In genomic region chr9:32747624-32748023, GRCm38 (mm10) we compare ENCODE assay signal across 13 mouse cellular contexts.
DNase-seq lines count a peak whose midpoint lies in the region; ATAC-seq and TF ChIP-seq lines count a peak whose summit lies in the region.
"Had no signal": no experiment of that assay in that cellular context is flagged by ENCODE, and none has a peak within 500 bp of the region (broad histone marks: within the 10 kb centered on the region; RNA-seq: fewer than 3 reads in every experiment).

No protein-coding gene starts in this region.

- no peak for TF ChIP-seq EP300 in liver, postnatal 0 days (IDR thresholded peaks at IDR 0.05; ENCODE audit: low read depth)

- TF ChIP-seq CTCF in liver, postnatal 0 days (IDR thresholded peaks at IDR 0.05; ENCODE audit: low read depth), result no peak
- no peak for TF ChIP-seq CTCF in intestine, postnatal 0 days (IDR thresholded peaks at IDR 0.05; ENCODE audit: low read depth)

- H3K9ac ChIP-seq in liver, postnatal 0 days (replicated peaks), result no peak overlapping the region
- H3K9ac ChIP-seq in liver, embryonic 12.5 days, result no peak overlapping the region
- no peak overlapping the region for H3K9ac ChIP-seq in intestine, postnatal 0 days (ENCODE audit: low read depth, low read length)

- peak overlapping the region; percentile 64 for H3K27ac ChIP-seq in liver, postnatal 0 days (ENCODE audit: low read depth)
- H3K27ac ChIP-seq in liver, embryonic 12.5 days, result no peak overlapping the region
- no peak overlapping the region for H3K27ac ChIP-seq in intestine, postnatal 0 days (ENCODE audit: low read depth, low read length)
- H3K27ac ChIP-seq: stomach, postnatal 0 days had no signal

- WGBS in liver, postnatal 0 days (ENCODE audit: insufficient replicate concordance), result 75% methylated on average over 8 of the region's 8 CpGs
- WGBS in liver, embryonic 12.5 days (ENCODE audit: insufficient replicate concordance), result 72% methylated on average over 8 of the region's 8 CpGs
- 82% methylated on average over 8 of the region's 8 CpGs for WGBS in intestine, postnatal 0 days

- H3K9me3 ChIP-seq in liver, postnatal 0 days (ENCODE audit: low read length), result no peaks in the 10 kb centered on the region
- no peaks in the 10 kb centered on the region for H3K9me3 ChIP-seq in liver, embryonic 12.5 days (replicated peaks)
- no peaks in the 10 kb centered on the region for H3K9me3 ChIP-seq in intestine, postnatal 0 days (ENCODE audit: control insufficient read depth)

- ATAC-seq in liver, postnatal 0 days, result no peak
- no peak for ATAC-seq in liver, embryonic 12.5 days
- ATAC-seq in intestine, postnatal 0 days, result no peak
- no peak for ATAC-seq in erythroid progenitor cell, adult 5-6 weeks (replicated peaks; ENCODE audit: low FRiP score, poor library complexity, severe bottlenecking)
- ATAC-seq: midbrain, embryonic 16.5 days had no signal

- H3K36me3 ChIP-seq in liver, postnatal 0 days (replicated peaks; ENCODE audit: insufficient read depth, low read length), result peaks cover 17% of the 10 kb centered on the region
- no peaks in the 10 kb centered on the region for H3K36me3 ChIP-seq in liver, embryonic 12.5 days
- H3K36me3 ChIP-seq in intestine, postnatal 0 days (ENCODE audit: control insufficient read depth, insufficient read depth), result no peaks in the 10 kb centered on the region; the same call in 1 of the 2 replicates

- H3K4me2 ChIP-seq in liver, postnatal 0 days (ENCODE audit: low read depth, low read length), result no peak overlapping the region
- no peak overlapping the region for H3K4me2 ChIP-seq in liver, embryonic 12.5 days
- H3K4me2 ChIP-seq in intestine, postnatal 0 days (replicated peaks; ENCODE audit: low read depth), result no peak overlapping the region

- H3K4me3 ChIP-seq in liver, postnatal 0 days (ENCODE audit: low read depth, low read length), result no peak overlapping the region
- H3K4me3 ChIP-seq in liver, embryonic 12.5 days, result no peak overlapping the region
- no peak overlapping the region for H3K4me3 ChIP-seq in intestine, postnatal 0 days (ENCODE audit: low read depth, low read length)

- no peaks in the 10 kb centered on the region for H3K27me3 ChIP-seq in liver, postnatal 0 days (ENCODE audit: insufficient read depth, low read length)
- no peaks in the 10 kb centered on the region; the same call in 1 of the 2 replicates for H3K27me3 ChIP-seq in liver, embryonic 12.5 days (replicated peaks)
- H3K27me3 ChIP-seq in intestine, postnatal 0 days (replicated peaks; ENCODE audit: control insufficient read depth, insufficient read depth, low read length), result no peaks in the 10 kb centered on the region

- H3K4me1 ChIP-seq in liver, postnatal 0 days (ENCODE audit: insufficient read depth), result peaks cover 3% of the 10 kb centered on the region; the same call in 1 of the 2 replicates
- no peaks in the 10 kb centered on the region for H3K4me1 ChIP-seq in liver, embryonic 12.5 days
- no peaks in the 10 kb centered on the region for H3K4me1 ChIP-seq in intestine, postnatal 0 days (replicated peaks; ENCODE audit: control insufficient read depth, insufficient read depth, low read length)

- DNase-seq in gastrocnemius, postnatal 25 days, result peak; percentile 37
- no peak for DNase-seq in gastrocnemius, adult 8-10 months (ENCODE audit: low spot score in 2 of 2)
- peak; percentile 33 for DNase-seq in liver, postnatal 0 days
- peak; percentile 57 for DNase-seq in lung, postnatal 36 days
- DNase-seq in thymus, postnatal 10 days (ENCODE audit: low spot score in 2 of 2), result peak; percentile 84 to 91
- DNase-seq: adrenal gland, adult 2 months; heart, postnatal 10 days; layer of hippocampus, adult 9-11 months had no signal

Comparison
In these comparisons a context has a peak if more than half of its experiments do, and no peak if none do; other contexts are left out.
1. DNase-seq: peak in gastrocnemius, postnatal 25 days (single experiment), liver, postnatal 0 days (single experiment), lung, postnatal 36 days (single experiment) and thymus, postnatal 10 days (2 of 2); none in gastrocnemius, adult 8-10 months (0 of 2).